Mouse (Mus musculus): ENCODE results near the gene Loxl4. TPM values are rescaled to one million over a fixed set of nuclear protein-coding genes. Genes with fewer than 3 reads are reported as not detected.

Loxl4 gene
- total and polyA plus RNA-seq, 2 experiments = 0.74 to 2.3 TPM

DNA sequence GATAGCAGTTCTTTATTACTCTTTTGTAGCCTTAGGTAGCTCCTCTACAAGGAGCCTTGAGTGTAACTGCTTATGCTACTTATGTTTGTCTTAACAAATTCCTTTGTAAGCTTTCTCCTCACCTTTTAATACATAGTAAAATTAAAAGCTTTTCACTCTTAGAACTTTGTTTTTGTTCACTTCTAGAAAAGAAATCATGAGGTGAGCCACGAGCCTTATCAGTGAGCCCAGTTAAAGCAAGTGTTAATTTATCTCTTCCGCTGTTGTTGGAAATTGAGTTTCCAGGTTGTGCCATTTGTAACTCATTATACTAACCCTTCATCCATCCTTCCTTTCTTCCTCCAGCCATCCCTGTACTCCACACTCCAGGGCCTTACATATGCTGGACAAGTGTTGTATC lies 37.3 kb downstream of the Loxl4 start:
- WGBS = 95% methylated on average over 2 of the region's 2 CpGs
- H3K4me3 ChIP-seq (ENCODE audit: insufficient read depth, low read depth, low read length) = no peak overlapping the region
- no peaks in the 10 kb centered on the region for H3K27me3 ChIP-seq (ENCODE audit: control insufficient read depth, insufficient read depth, low read length)
- no peaks in the 10 kb centered on the region for H3K36me3 ChIP-seq (ENCODE audit: control insufficient read depth, insufficient read depth, low read length)
- DNase-seq (ENCODE audit: extremely low read depth, low read depth, low spot score) = no peak
- no peak overlapping the region for H3K9ac ChIP-seq (ENCODE audit: low read depth, low read length)
- H3K4me1 ChIP-seq (ENCODE audit: control insufficient read depth, insufficient read depth, low read length) = no peaks in the 10 kb centered on the region; the same call in 1 of the 2 replicates
- peaks cover 8% of the 10 kb centered on the region; the same call in 1 of the 2 replicates for H3K79me2 ChIP-seq (ENCODE audit: control insufficient read depth, insufficient read depth, low read length)
- H3K27ac ChIP-seq (replicated peaks; ENCODE audit: insufficient read depth, low read depth, low read length) = no peak overlapping the region
- TF ChIP-seq POLR2A (IDR thresholded peaks at IDR 0.05; ENCODE audit: extremely low read depth, insufficient read depth, low read length) (no peak), CTCF (IDR thresholded peaks at IDR 0.05; ENCODE audit: low read depth, low read length) (no peak)

DNA sequence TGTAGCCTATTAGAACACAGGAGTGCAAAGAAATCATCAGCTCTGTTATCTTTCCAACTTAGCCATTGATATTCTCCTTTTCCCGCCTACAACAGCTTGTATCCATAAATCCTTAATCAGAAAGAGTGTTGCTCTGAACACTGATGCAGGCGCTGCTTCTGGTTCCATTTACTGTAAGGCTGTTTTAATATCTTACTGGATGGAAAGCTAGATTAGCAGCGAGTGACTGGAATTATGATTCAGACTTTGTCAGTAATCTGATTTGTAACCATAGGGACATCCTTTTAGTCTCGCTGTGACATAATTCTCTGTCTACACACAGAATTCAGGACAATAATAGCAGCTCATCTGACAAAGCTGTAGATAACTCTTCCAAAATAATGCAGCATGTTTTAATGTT lies 41.3 kb downstream of the Loxl4 start:
- no peak for DNase-seq (ENCODE audit: extremely low read depth, low read depth, low spot score)
- WGBS = 91% methylated on average over 4 of the region's 4 CpGs
- no peak for TF ChIP-seq CTCF (IDR thresholded peaks at IDR 0.05; ENCODE audit: low read depth, low read length)
- no peak overlapping the region for H3K9ac ChIP-seq (ENCODE audit: low read depth, low read length)
- H3K27ac ChIP-seq (replicated peaks; ENCODE audit: insufficient read depth, low read depth, low read length) = no peak overlapping the region
- peaks cover 7% of the 10 kb centered on the region for H3K4me1 ChIP-seq (ENCODE audit: control insufficient read depth, insufficient read depth, low read length)
- H3K79me2 ChIP-seq (ENCODE audit: control insufficient read depth, insufficient read depth, low read length) = peaks cover 16% of the 10 kb centered on the region; the same call in 1 of the 2 replicates
- no peaks in the 10 kb centered on the region for H3K36me3 ChIP-seq (ENCODE audit: control insufficient read depth, insufficient read depth, low read length)
- H3K4me3 ChIP-seq (ENCODE audit: insufficient read depth, low read depth, low read length) = no peak overlapping the region
- no peaks in the 10 kb centered on the region for H3K27me3 ChIP-seq (ENCODE audit: control insufficient read depth, insufficient read depth, low read length)

DNA sequence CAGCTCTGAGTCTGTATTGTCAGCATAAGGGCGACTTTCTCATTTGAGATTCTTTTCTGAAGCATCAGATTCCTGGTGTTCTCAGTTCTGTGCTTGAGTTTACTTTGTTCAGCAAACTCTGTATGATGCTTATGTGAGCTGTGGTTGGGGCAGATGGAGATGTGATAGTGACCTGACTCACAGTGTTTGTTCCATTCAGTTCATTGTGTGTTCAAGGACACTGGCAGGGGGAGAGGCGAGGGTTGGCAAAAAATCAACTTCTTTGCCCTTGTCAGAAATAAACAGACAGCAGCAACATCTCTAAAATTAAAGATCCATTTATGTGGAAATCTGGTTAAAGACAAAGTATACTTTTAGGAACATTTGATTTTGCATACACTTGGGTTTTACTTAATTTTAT lies 43.5 kb downstream of the Loxl4 start:
- Histone ChIP-seq H3K36me3 (ENCODE audit: control insufficient read depth, insufficient read depth, low read length) (no peaks in the 10 kb centered on the region), H3K9ac (ENCODE audit: low read depth, low read length) (no peak overlapping the region), H3K27me3 (ENCODE audit: control insufficient read depth, insufficient read depth, low read length) (no peaks in the 10 kb centered on the region), H3K79me2 (ENCODE audit: control insufficient read depth, insufficient read depth, low read length) (peaks cover 17% of the 10 kb centered on the region; the same call in 1 of the 2 replicates), H3K4me3 (ENCODE audit: insufficient read depth, low read depth, low read length) (no peak overlapping the region), H3K4me1 (ENCODE audit: control insufficient read depth, insufficient read depth, low read length) (peaks cover 8% of the 10 kb centered on the region), H3K27ac (replicated peaks; ENCODE audit: insufficient read depth, low read depth, low read length) (no peak overlapping the region)
- DNase-seq (ENCODE audit: extremely low read depth, low read depth, low spot score) = peak; percentile 29
- TF ChIP-seq CTCF (IDR thresholded peaks at IDR 0.05; ENCODE audit: low read depth, low read length) (no peak), POLR2A (IDR thresholded peaks at IDR 0.05; ENCODE audit: extremely low read depth, insufficient read depth, low read length) (no peak)
- 38% methylated on average over 2 of the region's 2 CpGs for WGBS

DNA sequence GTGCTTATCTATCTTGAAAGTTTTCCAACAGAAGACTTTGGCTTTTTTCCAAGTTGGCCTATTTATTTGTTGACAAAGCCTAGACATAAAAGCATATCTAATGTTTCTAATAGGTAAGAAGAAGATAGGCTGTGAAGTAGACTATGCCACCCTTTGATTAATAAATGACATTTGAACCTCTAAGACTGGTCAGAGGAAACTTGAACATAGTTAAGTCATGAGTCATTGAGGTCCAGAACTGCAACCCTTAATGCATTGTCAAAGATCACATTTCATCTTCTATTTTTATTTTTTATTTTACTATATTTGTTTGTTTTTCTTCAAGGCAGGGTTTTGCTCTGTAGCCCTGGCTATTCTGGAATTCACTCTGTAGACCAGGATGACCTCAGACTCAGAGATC lies 45.6 kb downstream of the Loxl4 start:
- Histone ChIP-seq H3K27ac (replicated peaks; ENCODE audit: insufficient read depth, low read depth, low read length) (no peak overlapping the region), H3K27me3 (ENCODE audit: control insufficient read depth, insufficient read depth, low read length) (no peaks in the 10 kb centered on the region)
- DNase-seq (ENCODE audit: extremely low read depth, low read depth, low spot score) = peak; percentile 39

DNA sequence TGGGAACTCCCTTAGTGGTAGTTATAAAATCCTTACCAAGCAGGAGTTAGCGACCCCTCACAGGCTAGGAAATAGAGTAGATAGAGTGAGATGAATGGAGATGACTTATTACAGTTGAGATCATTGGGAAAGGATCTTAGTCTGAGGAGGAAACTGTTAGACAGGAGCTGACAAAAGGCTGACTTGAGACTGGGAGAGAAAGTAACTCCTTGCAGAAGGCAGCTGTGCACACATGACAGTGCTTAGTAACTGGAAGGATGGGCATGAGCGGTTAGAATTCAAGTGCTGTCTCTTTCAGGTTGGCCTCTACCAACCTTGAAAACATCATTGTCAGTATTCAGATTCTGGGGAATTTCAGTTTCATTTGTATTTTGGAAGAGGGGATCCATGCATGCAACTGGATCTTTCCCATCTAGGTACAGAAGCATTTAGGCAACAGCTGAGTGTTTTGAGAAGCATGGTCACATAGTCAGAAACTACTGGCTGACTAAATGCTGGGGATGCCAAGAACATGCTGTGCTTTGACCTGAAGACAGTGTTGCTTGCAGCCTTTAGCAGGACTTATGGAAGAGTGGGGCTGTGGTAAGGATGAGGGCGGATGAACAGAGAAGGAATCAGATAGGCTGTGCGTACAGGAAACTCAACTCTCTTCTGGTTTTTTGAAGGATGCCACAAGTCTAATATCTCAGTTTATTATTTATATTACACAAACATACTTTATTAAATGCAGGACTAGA lies 46.2 kb downstream of the Loxl4 start:
- WGBS = 82% methylated on average over 4 of the region's 4 CpGs

More for the DNA sequence above, 45.6 kb downstream of the Loxl4 start:
- H3K9ac ChIP-seq (ENCODE audit: low read depth, low read length) = no peak overlapping the region
- H3K79me2 ChIP-seq (ENCODE audit: control insufficient read depth, insufficient read depth, low read length) = peaks cover 21% of the 10 kb centered on the region
- peaks cover 23% of the 10 kb centered on the region for H3K4me1 ChIP-seq (ENCODE audit: control insufficient read depth, insufficient read depth, low read length)
- TF ChIP-seq POLR2A (IDR thresholded peaks at IDR 0.05; ENCODE audit: extremely low read depth, insufficient read depth, low read length) (no peak), CTCF (IDR thresholded peaks at IDR 0.05; ENCODE audit: low read depth, low read length) (no peak)
- H3K36me3 ChIP-seq (ENCODE audit: control insufficient read depth, insufficient read depth, low read length) = no peaks in the 10 kb centered on the region; the same call in 1 of the 2 replicates
- no peak overlapping the region for H3K4me3 ChIP-seq (ENCODE audit: insufficient read depth, low read depth, low read length)

DNA sequence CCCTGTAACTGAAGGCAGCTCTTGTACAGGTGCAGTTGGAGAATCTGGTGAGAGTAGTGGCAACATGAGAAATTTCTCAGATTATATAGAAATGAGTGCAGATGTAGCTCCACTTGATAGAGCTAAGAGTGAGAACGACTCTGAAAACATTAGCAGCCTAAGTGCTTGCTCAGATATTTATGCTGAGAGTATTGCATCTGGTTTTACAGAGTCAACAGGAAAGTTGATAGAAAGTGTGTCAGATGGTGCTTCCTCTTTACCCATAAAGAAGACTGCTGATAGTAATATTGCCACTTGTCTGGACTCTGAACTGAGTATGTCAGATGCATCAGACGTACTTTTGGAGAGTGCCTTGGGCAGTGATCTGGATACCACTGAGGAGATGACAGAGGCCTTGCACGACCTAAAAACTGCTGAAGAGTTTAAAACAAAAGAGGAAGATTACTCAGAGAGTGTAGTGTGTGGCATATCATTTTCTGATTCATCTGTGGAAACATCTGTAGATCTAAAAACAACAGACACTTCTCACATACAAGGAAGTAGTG lies 48.8 kb downstream of the Loxl4 start:
- Histone ChIP-seq H3K36me3 (ENCODE audit: control insufficient read depth, insufficient read depth, low read length) (no peaks in the 10 kb centered on the region; the same call in 1 of the 2 replicates), H3K27me3 (ENCODE audit: control insufficient read depth, insufficient read depth, low read length) (no peaks in the 10 kb centered on the region), H3K9ac (ENCODE audit: low read depth, low read length) (no peak overlapping the region), H3K4me1 (ENCODE audit: control insufficient read depth, insufficient read depth, low read length) (peaks cover 21% of the 10 kb centered on the region), H3K4me3 (ENCODE audit: insufficient read depth, low read depth, low read length) (no peak overlapping the region), H3K79me2 (ENCODE audit: control insufficient read depth, insufficient read depth, low read length) (peaks cover 16% of the 10 kb centered on the region), H3K27ac (replicated peaks; ENCODE audit: insufficient read depth, low read depth, low read length) (0 out of 2 replicates have a peak overlapping the region, but pooled peaks have one; percentile 41)
- no peak for TF ChIP-seq CTCF (IDR thresholded peaks at IDR 0.05; ENCODE audit: low read depth, low read length)
- no peak for TF ChIP-seq POLR2A (IDR thresholded peaks at IDR 0.05; ENCODE audit: extremely low read depth, insufficient read depth, low read length)
- whole genome bisulfite sequencing = 66% methylated on average over 3 of the region's 3 CpGs
- DNase-seq (ENCODE audit: extremely low read depth, low read depth, low spot score) = no peak

More for the DNA sequence above, 46.2 kb downstream of the Loxl4 start:
- H3K36me3 ChIP-seq (ENCODE audit: control insufficient read depth, insufficient read depth, low read length) = no peaks in the 10 kb centered on the region; the same call in 1 of the 2 replicates
- no peak for TF ChIP-seq CTCF (IDR thresholded peaks at IDR 0.05; ENCODE audit: low read depth, low read length)
- no peak for TF ChIP-seq POLR2A (IDR thresholded peaks at IDR 0.05; ENCODE audit: extremely low read depth, insufficient read depth, low read length)
- H3K27me3 ChIP-seq (ENCODE audit: control insufficient read depth, insufficient read depth, low read length) = no peaks in the 10 kb centered on the region
- H3K4me3 ChIP-seq (ENCODE audit: insufficient read depth, low read depth, low read length) = no peak overlapping the region
- peak; percentile 59 for DNase-seq (ENCODE audit: extremely low read depth, low read depth, low spot score)
- H3K27ac ChIP-seq (replicated peaks; ENCODE audit: insufficient read depth, low read depth, low read length) = no peak overlapping the region
- H3K9ac ChIP-seq (ENCODE audit: low read depth, low read length) = no peak overlapping the region
- peaks cover 21% of the 10 kb centered on the region for H3K79me2 ChIP-seq (ENCODE audit: control insufficient read depth, insufficient read depth, low read length)
- peaks cover 23% of the 10 kb centered on the region for H3K4me1 ChIP-seq (ENCODE audit: control insufficient read depth, insufficient read depth, low read length)

All from liver, adult 2 months (tissue).